Mouse (Mus musculus): Measurements from ENCODE around the gene Epb41l1. TPM values are rescaled to one million over a fixed set of nuclear protein-coding genes. Genes with fewer than 3 reads are reported as not detected.
"Not testable (repeated sequence)": the region's sequence is repeated elsewhere in the genome, so short reads cannot be mapped to it uniquely, and the experiment has no call there.

The Epb41l1 gene
- 4.0 and 6.1 TPM in 2 replicates for polyA plus RNA-seq (2012; rRNA removed)

DNA sequence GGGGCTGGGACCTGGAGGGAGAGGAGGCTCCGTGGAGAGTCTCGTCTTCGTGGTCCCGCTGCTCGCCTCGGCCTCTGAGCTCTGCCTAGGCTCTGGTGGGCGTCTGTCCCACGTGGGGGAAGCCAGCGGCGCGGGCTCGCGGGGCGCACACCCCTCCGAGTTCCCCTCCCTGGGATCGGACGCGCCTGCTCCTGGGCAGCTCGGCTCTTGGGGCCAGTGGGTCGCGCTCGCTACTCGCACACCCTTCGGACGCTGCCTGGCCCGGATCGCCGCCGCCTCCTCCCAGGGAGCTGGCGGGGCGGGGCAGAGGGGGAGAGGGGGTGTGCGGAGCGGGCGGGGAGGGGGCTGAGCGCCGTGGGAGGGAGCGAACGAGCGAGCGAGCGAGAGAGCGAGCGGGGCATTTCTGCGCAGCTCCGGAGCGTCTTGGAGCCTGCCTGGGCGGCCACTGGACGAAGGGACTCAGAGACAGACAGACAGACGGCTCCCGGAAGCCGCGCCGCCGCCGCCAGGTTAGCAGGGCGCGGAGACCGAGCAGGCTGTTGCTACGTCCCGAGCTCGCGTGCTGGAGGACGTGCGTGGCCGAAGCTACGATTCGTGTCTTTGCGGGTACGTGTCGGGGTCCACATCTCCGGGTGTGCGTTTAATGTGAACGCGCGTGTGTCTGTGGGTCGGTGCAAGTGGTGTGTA is at the start of gene Epb41l1:
Epb41l1 (plus strand) TSS at position 216 of the 687 bp plus-strand sequence.
- TF ChIP-seq CTCF (IDR thresholded peaks at IDR 0.05; ENCODE audit: control insufficient read depth, insufficient read depth, insufficient replicate concordance, low read depth, low read length) (no peak), POLR2A (IDR thresholded peaks at IDR 0.05; ENCODE audit: control insufficient read depth, low read depth, low read length) (no peak)

DNA sequence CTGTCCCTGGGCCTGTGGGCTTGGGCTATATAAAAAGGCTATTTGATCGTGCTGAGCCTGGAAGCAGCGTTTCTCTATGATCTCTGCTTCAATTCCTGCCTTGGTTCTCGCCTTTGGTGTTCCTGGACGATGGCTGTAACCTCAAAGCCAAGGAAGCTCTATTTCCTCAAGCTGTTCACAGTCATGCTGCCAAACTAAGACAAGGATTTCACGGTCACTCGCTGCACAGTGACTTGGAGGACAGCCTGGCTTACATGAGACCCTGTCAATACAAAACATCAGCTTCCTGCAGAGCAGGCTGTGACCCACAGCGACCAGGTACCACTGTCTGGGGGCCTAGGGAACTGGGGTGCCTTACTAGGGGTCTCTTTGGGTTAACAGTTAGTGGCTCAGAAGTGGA is 43.8 kb upstream of the Epb41l1 start:
- H3K27me3 ChIP-seq (ENCODE audit: control insufficient read depth, insufficient read depth, low read length): no peaks in the 10 kb centered on the region
- H3K36me3 ChIP-seq (ENCODE audit: control insufficient read depth, insufficient read depth, low read length): no peaks in the 10 kb centered on the region
- no peak overlapping the region for H3K27ac ChIP-seq (ENCODE audit: control insufficient read depth, insufficient read depth, low read depth, low read length)
- TF ChIP-seq CTCF (IDR thresholded peaks at IDR 0.05; ENCODE audit: control insufficient read depth, insufficient read depth, insufficient replicate concordance, low read depth, low read length) (no peak), POLR2A (IDR thresholded peaks at IDR 0.05; ENCODE audit: control insufficient read depth, low read depth, low read length) (no peak)
- no peaks in the 10 kb centered on the region for H3K4me1 ChIP-seq (ENCODE audit: control insufficient read depth, insufficient read depth, low read length)
- H3K4me3 ChIP-seq (ENCODE audit: control insufficient read depth, low read depth, low read length): no peak overlapping the region

More for the DNA sequence above, at the start of gene Epb41l1:
- Histone ChIP-seq H3K4me1 (ENCODE audit: control insufficient read depth, insufficient read depth, low read length) (peaks cover 6% of the 10 kb centered on the region; the same call in 1 of the 2 replicates), H3K27me3 (ENCODE audit: control insufficient read depth, insufficient read depth, low read length) (no peaks in the 10 kb centered on the region), H3K36me3 (ENCODE audit: control insufficient read depth, insufficient read depth, low read length) (no peaks in the 10 kb centered on the region), H3K4me3 (ENCODE audit: control insufficient read depth, low read depth, low read length) (peak within 1 kb of the TSS; percentile 79), H3K27ac (ENCODE audit: control insufficient read depth, insufficient read depth, low read depth, low read length) (no peak within 1 kb of the TSS)

DNA sequence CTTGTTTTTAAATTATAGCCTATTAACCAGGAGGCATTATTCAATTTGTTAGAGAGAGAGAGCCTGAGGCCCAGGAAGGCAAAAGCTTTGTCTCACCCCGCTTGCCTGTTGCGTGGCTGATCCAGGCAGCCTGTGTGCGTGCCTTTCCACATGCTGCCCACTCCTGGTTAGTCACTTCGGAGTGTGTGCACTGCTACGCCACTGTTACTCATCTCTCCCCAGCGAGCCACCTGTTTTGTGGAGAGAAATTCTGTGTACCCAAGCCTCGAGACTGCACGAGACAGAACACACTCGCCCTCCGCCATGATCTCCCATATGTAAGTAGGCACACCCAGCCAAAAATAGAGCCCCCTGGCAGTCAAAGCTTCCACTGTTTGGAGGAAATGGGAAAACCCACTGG is 40.8 kb upstream of the Epb41l1 start:
- no peak overlapping the region for H3K4me3 ChIP-seq (ENCODE audit: control insufficient read depth, low read depth, low read length)
- no peaks in the 10 kb centered on the region for H3K4me1 ChIP-seq (ENCODE audit: control insufficient read depth, insufficient read depth, low read length)
- H3K27me3 ChIP-seq (ENCODE audit: control insufficient read depth, insufficient read depth, low read length): no peaks in the 10 kb centered on the region
- no peak overlapping the region for H3K27ac ChIP-seq (ENCODE audit: control insufficient read depth, insufficient read depth, low read depth, low read length)
- TF ChIP-seq POLR2A (IDR thresholded peaks at IDR 0.05; ENCODE audit: control insufficient read depth, low read depth, low read length) (no peak), CTCF (IDR thresholded peaks at IDR 0.05; ENCODE audit: control insufficient read depth, insufficient read depth, insufficient replicate concordance, low read depth, low read length) (no peak)
- H3K36me3 ChIP-seq (ENCODE audit: control insufficient read depth, insufficient read depth, low read length): no peaks in the 10 kb centered on the region

DNA sequence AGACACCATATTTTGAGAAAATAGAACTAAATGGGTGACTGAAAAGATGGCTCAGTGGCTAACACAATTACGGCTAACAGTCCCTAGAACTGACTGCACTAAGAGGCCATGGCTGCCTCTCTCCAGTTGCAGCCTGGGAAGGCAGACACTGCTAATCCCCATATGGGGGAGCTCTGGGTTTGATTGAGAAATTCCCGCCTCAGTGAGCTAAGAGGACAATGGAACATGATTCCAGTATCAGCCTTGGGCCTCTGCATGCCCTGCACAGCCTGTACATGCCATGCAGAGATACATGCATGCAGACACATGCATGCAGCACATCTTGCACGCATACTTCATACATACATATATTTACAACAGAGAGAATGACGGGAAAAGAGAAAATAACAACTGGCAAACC is 39.4 kb upstream of the Epb41l1 start:
- no peaks in the 10 kb centered on the region for H3K27me3 ChIP-seq (ENCODE audit: control insufficient read depth, insufficient read depth, low read length)
- no peak overlapping the region for H3K4me3 ChIP-seq (ENCODE audit: control insufficient read depth, low read depth, low read length)
- no peaks in the 10 kb centered on the region for H3K4me1 ChIP-seq (ENCODE audit: control insufficient read depth, insufficient read depth, low read length)
- no peaks in the 10 kb centered on the region for H3K36me3 ChIP-seq (ENCODE audit: control insufficient read depth, insufficient read depth, low read length)
- H3K27ac ChIP-seq (ENCODE audit: control insufficient read depth, insufficient read depth, low read depth, low read length): no peak overlapping the region
- TF ChIP-seq CTCF (IDR thresholded peaks at IDR 0.05; ENCODE audit: control insufficient read depth, insufficient read depth, insufficient replicate concordance, low read depth, low read length) (no peak), POLR2A (IDR thresholded peaks at IDR 0.05; ENCODE audit: control insufficient read depth, low read depth, low read length) (no peak)

- peak; percentile 58; the same call in 1 of the 2 replicates for TF ChIP-seq POLR2A (IDR thresholded peaks at IDR 0.05; ENCODE audit: control insufficient read depth, low read depth, low read length)
- H3K36me3 ChIP-seq (ENCODE audit: control insufficient read depth, insufficient read depth, low read length); H3K4me1 ChIP-seq (ENCODE audit: control insufficient read depth, insufficient read depth, low read length); H3K27me3 ChIP-seq (ENCODE audit: control insufficient read depth, insufficient read depth, low read length): not testable (repeated sequence)
- Histone ChIP-seq H3K27ac (ENCODE audit: control insufficient read depth, insufficient read depth, low read depth, low read length) (peak overlapping the region; percentile 65), H3K4me3 (ENCODE audit: control insufficient read depth, low read depth, low read length) (peak overlapping the region; percentile 71)
Observed at GRCm38 (mm10) chr2:156392461-156393154, 28.1 kb upstream of the Epb41l1 start.

GRCm38 (mm10) chr2:156393155-156393828 is 27.4 kb upstream of the Epb41l1 start:
- peak overlapping the region; percentile 52 for H3K27ac ChIP-seq (ENCODE audit: control insufficient read depth, insufficient read depth, low read depth, low read length)
- no peaks in the 10 kb centered on the region for H3K27me3 ChIP-seq (ENCODE audit: control insufficient read depth, insufficient read depth, low read length)
- no peaks in the 10 kb centered on the region for H3K36me3 ChIP-seq (ENCODE audit: control insufficient read depth, insufficient read depth, low read length)
- TF ChIP-seq CTCF (IDR thresholded peaks at IDR 0.05; ENCODE audit: control insufficient read depth, insufficient read depth, insufficient replicate concordance, low read depth, low read length) (no peak), POLR2A (IDR thresholded peaks at IDR 0.05; ENCODE audit: control insufficient read depth, low read depth, low read length) (no peak)
- peak overlapping the region; percentile 66 for H3K4me3 ChIP-seq (ENCODE audit: control insufficient read depth, low read depth, low read length)
- no peaks in the 10 kb centered on the region for H3K4me1 ChIP-seq (ENCODE audit: control insufficient read depth, insufficient read depth, low read length)

DNA sequence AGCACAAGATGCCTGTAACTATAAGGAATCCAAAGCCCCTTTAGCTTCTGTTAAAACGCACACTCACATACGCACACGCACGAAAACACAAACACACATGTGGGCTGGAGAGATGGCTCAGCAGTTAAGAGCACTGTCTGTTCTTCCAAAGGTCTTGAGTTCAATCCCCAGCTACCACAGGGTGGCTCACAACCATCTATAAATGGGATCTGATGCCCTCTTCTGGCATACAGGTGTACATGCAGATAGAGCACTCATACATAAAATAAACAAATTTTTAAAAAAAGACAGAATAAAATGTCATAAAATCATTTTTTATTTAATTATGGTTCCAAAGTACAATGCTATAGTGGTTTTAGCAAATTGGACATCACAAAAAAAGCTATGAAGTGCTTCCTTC is 26.4 kb upstream of the Epb41l1 start:
- H3K4me3 ChIP-seq (ENCODE audit: control insufficient read depth, low read depth, low read length): no peak overlapping the region
- no peaks in the 10 kb centered on the region for H3K27me3 ChIP-seq (ENCODE audit: control insufficient read depth, insufficient read depth, low read length)
- H3K4me1 ChIP-seq (ENCODE audit: control insufficient read depth, insufficient read depth, low read length): no peaks in the 10 kb centered on the region
- H3K36me3 ChIP-seq (ENCODE audit: control insufficient read depth, insufficient read depth, low read length): no peaks in the 10 kb centered on the region
- no peak overlapping the region for H3K27ac ChIP-seq (ENCODE audit: control insufficient read depth, insufficient read depth, low read depth, low read length)
- TF ChIP-seq POLR2A (IDR thresholded peaks at IDR 0.05; ENCODE audit: control insufficient read depth, low read depth, low read length) (no peak), CTCF (IDR thresholded peaks at IDR 0.05; ENCODE audit: control insufficient read depth, insufficient read depth, insufficient replicate concordance, low read depth, low read length) (no peak)
